Comparison of ENCODE assay signal across 25 mouse cellular contexts in the genomic region with DNA sequence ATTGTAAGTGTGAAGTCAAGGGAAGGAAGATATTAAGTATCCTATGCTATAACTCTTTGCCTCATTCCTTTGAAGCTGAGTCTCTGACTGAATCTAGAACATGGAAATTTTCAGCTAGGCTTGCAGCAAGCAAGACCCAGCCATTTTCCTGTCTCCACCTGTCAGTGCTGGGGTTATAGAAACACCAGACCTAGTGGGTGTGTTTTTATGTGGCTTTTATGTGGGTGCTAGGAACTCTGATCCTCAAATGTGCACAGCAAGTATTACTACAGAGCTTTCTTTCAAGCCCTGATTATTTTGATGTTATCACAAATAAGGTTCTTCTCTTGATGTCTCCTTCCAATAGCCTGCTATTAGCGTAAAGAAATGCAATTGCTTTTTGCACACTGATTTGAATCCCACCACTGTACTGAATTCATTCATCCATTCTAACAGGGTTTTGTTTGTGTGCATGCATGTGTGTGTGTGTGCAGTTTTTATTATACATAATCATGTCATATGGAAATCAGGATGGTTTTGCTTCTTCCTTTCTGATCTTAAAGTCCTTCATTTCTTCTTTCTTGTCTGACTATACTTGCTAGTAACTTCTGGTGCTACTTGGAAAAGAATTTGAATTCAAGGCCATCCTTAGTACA.
"Had no signal": no experiment of that assay in that cellular context is flagged by ENCODE, and none has a peak within 500 bp of the region (broad histone marks: within the 10 kb centered on the region; RNA-seq: fewer than 3 reads in every experiment).

No protein-coding gene starts in this region.

- H3K27me3 ChIP-seq: heart, embryonic 13.5 days; heart, embryonic 15.5 days; hindbrain, embryonic 13.5 days; hindbrain, embryonic 15.5 days; intestine, embryonic 15.5 days; limb, embryonic 12.5 days; liver, embryonic 13.5 days had no signal

- H3K9ac ChIP-seq: heart, embryonic 13.5 days; heart, embryonic 15.5 days; hindbrain, embryonic 13.5 days; hindbrain, embryonic 15.5 days; intestine, embryonic 15.5 days; limb, embryonic 12.5 days; liver, embryonic 13.5 days had no signal

- H3K9me3 ChIP-seq: heart, embryonic 13.5 days; heart, embryonic 15.5 days; hindbrain, embryonic 13.5 days; hindbrain, embryonic 15.5 days; intestine, embryonic 15.5 days; limb, embryonic 10.5 days; limb, embryonic 12.5 days; liver, embryonic 13.5 days had no signal

- DNase-seq: gastrocnemius, adult 2 months; gastrocnemius, postnatal 10 days; gastrocnemius, postnatal 25 days; heart, adult 2 months; heart, postnatal 14 days; heart, postnatal 36 days; kidney, adult 18-20 months; kidney, adult 8-10 months; kidney, postnatal 10 days; kidney, postnatal 25 days; kidney, postnatal 4 days; liver; liver, embryonic 13.5 days had no signal

- H3K4me2 ChIP-seq: heart, embryonic 11.5 days; heart, embryonic 13.5 days; heart, embryonic 15.5 days; hindbrain, embryonic 13.5 days; hindbrain, embryonic 15.5 days; intestine, embryonic 15.5 days; limb, embryonic 12.5 days; liver, embryonic 11.5 days; liver, embryonic 13.5 days had no signal

- H3K36me3 ChIP-seq: heart, embryonic 15.5 days; hindbrain, embryonic 15.5 days; intestine, embryonic 15.5 days had no signal

- H3K4me1 ChIP-seq: heart, embryonic 13.5 days; heart, embryonic 15.5 days; hindbrain, embryonic 13.5 days; hindbrain, embryonic 15.5 days; intestine, embryonic 15.5 days; limb, embryonic 10.5 days; limb, embryonic 12.5 days; liver, embryonic 13.5 days had no signal

- H3K4me3 ChIP-seq: gastrocnemius, adult 2 months; heart, adult 2 months; heart, embryonic 13.5 days; heart, embryonic 15.5 days; hindbrain, embryonic 13.5 days; hindbrain, embryonic 15.5 days; intestine, embryonic 15.5 days; left cerebral cortex, adult 2 months; limb, embryonic 10.5 days; limb, embryonic 12.5 days; liver, embryonic 13.5 days had no signal

- H3K27ac ChIP-seq: gastrocnemius, adult 2 months; heart, adult 2 months; heart, embryonic 13.5 days; heart, embryonic 15.5 days; hindbrain, embryonic 13.5 days; hindbrain, embryonic 15.5 days; hindbrain, postnatal 0 days; intestine, embryonic 15.5 days; left cerebral cortex, adult 2 months; limb, embryonic 10.5 days; limb, embryonic 12.5 days; liver, embryonic 13.5 days had no signal

- ATAC-seq: hindbrain, postnatal 0 days; intestine, embryonic 15.5 days; intestine, postnatal 0 days had no signal
